Mouse (Mus musculus): ENCODE measurements around the gene Meis2.
A peak's percentile ranks its signal among the peaks of the same experiment; 100 is the strongest.

The Meis2 gene

DNA sequence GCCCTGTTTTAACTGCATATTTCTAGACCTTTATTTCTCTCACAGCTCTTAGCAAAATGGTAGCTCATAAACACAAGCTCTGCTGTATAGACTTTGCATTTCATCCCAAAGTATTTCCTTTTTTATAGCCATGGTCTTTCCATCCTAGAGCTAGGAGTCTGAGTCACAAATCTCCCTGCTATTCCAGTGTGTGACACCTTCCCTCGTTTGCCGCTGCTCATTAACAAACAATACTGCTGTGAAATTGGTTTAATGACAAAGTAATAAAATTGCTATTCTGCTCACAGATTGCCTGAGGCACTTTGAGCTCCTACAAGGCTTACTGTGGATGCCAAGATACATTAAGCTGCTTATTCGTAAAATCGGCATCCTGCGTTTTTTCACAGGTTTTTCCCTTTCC is 168.1 kb downstream of the Meis2 start:
- DNase-seq (ENCODE audit: low spot score in 2 of 2): peak; percentile 16 to 29

DNA sequence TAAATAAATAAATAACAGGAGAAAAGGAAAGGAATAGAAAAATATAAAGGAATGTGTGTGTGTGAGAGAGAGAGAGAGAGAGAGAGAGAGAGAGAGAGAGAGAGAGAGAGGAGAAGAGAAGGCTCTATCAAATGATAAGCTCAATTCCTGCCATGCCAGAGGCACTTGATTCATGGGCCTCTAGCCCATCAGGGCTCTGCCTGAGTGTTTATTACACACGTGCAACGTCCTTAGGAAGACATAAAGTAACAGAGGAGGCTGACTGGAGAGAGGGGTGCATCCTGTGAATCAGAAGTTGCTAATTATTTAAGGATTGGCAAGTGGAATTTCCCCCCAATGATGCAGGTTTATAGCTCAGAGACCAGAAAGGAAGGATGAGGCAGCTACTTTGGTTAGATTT is 168.6 kb downstream of the Meis2 start:
- DNase-seq (ENCODE audit: low spot score in 2 of 2): no peak

- DNase-seq (ENCODE audit: low spot score in 2 of 2): no peak
These were observed 169.9 kb downstream of the Meis2 start for GRCm38 (mm10) chr2:115895717-115896116.

DNA sequence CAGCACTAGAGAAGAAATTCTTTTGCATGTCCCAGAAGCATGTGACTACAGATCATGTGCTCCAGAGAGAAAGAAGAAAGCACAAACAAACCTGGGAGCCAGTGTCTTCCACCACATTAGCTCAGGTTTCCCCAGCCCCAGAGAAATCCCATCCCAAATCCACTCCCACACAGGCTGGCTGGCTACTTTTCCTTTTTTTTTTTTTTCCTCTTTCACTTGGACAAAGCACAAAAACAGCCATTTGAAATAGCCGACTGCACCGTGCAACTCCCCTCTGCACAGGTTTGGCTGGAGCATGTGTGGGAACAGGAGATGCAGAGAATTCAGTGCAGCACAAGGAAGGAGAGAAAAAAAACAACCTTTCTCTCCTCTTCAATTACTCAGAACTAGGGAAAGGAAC is 170.4 kb downstream of the Meis2 start:
- no peak for DNase-seq (ENCODE audit: low spot score in 2 of 2)

- DNase-seq (ENCODE audit: low spot score in 2 of 2): no peak
These were observed 172.5 kb downstream of the Meis2 start for GRCm38 (mm10) chr2:115893113-115893512.

DNA sequence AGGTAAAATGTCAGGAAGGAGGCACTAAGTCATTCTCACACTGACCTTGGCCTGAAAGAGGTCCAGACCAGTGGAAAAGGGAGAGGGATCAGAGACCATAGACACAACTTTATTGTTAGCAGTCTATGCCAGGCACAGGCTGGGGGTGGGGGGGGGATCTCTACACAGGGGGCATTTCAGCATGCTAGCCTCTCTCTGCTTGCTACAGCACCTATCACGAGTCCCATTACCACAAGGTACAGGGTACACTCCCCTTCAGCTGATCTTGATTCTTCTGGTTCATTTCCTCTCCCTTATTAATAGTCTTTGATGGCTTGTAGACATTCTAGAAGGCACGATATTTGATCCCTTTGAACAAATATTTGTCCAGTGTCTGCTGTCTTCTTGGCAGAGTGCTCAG is 174.9 kb downstream of the Meis2 start:
- DNase-seq (ENCODE audit: low spot score in 2 of 2): no peak

DNA sequence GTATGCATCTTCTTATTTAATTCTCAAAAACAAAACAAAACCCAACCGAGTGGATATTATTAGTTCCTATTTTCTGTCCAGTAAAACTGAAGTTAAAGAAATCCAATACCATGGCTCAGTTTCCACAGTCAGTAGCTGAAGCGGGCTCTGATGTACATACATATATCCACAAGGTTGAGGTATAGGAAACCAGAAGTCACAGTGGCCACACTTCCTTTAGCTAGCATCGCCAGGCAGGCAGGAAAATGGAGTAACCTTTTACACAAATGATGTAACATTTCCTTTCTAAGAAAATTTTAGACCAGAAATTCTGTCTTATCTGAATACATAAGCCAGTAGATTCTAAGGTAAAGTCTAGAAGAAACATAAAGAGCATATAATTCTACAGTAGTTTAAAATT is 175.6 kb downstream of the Meis2 start:
- no peak for DNase-seq (ENCODE audit: low spot score in 2 of 2)

DNA sequence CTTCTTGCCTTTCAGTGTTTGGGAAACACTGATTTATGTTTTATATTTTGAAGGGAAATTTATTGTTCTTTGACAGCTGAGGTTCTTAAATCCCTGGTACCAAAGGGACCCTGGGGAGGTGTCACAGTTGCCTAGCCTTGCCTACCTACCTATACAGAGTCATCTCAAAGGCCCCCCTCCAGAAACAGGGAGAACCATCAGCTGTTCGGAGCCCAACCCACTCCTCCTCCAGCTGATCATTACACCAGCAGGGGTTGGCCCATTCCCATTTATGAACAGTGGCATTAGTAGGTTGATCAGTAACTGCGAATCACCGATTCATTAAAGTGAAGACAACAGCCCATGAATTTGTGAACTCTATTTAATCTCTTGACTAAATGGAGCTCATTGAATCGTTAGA is 176.4 kb downstream of the Meis2 start:
- no peak for DNase-seq (ENCODE audit: low spot score in 2 of 2)

DNA sequence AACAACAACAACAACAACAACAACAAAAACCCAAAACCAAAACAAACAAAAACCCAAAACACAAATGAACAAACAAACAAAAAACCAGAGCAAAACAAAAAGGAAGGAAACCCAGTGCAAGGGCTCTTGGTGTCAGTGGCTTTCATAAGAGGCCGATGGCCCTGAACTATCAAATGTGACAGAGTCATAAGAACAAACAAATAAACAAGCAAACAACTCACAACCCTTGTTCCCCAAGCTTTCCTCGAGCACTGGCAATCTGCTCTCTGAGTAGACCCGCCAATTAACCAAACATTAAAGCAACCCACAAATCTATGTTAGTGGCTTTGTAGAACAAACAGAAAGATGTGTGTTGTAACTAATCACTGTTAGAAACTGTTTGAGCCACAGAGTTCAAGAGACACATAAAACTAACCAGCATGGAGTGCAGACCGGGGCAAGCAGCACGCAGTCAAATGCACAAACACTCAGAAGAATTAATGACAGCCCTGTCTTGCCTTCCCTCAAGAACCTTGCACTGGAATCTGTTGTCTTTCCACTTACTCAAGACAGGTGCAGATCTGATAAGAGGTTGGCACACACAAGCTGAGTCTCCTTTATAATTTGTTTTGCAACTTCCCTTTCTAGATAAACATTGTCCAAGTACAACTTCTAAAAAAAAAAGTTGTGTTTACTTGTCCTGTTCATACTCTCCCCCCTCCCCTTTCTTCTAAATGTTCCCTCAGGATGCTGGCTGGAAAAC is 177.1 kb downstream of the Meis2 start:
- DNase-seq (ENCODE audit: low spot score in 2 of 2): no peak

DNA sequence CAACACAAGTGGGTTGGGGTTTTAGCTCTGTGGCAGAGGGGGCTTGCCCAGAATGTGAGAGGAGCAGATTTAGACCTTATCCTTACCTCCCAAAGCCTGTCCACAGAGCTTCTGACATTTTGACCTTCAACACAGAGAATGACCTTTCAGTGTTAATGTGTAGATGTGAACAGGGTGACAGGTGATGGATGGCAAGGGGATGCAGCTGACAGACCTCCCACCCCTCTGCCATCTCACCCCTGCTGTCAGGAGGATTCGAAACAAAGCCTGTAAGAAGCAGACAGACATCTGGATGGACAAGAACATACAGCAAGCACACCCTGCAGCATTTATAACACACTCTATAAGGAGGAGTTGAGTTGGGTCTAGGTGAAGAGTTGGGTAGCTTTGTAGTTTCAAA is 178.0 kb downstream of the Meis2 start:
- no peak for DNase-seq (ENCODE audit: low spot score in 2 of 2)

DNA sequence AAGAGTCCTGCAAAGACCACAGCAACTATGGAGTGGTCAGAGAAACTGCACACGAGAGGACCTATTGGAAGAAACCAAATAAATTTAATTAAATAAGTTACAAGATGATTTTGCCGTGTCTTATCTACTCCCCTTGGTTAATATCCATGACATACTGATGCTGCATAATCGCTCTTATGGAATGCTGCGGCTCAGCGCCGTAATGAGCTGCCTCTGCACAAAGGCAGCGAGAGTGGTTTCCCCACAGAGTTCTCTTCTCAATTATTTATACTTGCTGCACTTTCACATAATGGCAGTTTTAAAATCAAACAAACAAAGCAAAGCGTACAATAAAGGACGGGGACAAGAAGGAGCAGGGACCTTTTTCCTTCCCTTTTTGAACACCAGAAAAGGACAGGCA is 181.5 kb downstream of the Meis2 start:
- DNase-seq (ENCODE audit: low spot score in 2 of 2): no peak

- no peak for DNase-seq (ENCODE audit: low spot score in 2 of 2)
These were observed 182.1 kb downstream of the Meis2 start for GRCm38 (mm10) chr2:115883520-115883919.

- DNase-seq (ENCODE audit: low spot score in 2 of 2): no peak
These were observed 189.7 kb downstream of the Meis2 start for GRCm38 (mm10) chr2:115875802-115876531.

DNA sequence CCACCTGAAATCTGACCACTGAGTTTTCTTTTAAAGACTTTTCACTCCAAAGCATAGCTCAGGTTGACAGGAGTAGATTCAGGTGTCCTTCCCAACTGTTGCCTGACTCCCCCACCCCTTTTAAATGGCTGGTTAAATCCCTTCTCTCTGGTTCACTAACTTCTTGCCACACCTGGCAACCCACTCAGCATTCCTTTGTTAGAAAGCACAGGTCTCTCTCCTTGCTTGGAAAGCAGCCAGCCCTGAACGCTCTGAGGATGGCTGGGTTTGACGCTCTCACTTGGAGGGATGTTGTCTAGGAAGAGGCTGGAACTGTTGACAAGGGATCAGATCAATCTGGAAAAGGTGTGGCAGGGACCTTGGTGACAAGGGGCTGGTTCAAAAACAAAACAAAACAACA is 192.8 kb downstream of the Meis2 start:
- no peak for DNase-seq (ENCODE audit: low spot score in 2 of 2)

- no peak for DNase-seq (ENCODE audit: low spot score in 2 of 2)
These were observed 195.7 kb downstream of the Meis2 start for GRCm38 (mm10) chr2:115869966-115870365.

DNA sequence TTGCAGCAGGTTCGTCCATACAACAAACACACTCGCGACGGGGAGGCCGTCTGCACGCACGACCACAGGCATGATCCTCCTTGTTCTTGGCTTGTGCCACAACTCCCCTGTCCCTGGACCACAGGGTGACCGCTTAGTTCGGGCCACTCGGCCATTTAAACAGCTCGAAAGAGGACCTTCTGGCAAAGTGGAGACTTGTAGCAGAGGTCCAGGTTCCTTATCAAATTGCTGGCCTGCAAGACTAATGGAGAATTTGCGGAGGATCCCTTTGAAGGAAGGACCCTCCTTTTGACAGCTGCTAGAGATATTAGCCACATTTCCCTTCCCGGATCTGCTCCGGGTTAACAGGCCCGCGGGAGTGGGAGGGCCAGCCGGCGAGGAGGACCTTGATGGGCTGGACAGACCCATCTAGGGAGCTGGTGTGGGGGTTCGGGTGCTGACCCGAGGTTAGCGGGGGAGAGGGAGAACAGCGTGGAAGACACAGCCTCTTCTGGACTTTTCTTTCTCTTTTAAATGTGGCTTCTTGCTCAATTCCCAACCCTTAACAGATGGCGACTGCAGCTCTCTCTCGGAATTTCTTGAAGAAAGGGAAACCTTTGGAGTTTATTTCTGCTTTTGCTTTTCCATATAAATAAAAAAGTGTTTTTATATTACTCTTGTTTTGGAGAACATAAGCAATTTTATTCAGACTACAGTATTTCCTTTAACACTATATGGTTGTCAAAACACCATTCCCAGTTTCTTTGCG is 204.9 kb downstream of the Meis2 start:
- DNase-seq (ENCODE audit: low spot score in 2 of 2): no peak

DNA sequence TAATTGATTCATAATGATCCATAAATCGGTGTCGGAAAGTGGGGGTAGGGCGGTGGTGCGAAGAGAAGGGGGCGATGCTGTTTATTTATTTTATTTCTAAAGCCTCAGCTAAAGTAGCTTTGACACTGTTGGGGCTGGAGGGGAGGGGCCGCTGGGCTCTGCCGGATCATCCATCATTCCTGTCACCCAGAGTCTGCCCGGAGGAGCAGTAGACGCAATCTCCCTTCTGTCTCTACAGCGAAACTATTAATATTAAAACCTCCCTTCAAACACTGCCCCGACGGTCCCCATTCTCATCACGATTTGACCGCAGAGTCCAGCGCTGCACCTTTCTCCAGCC is 205.5 kb downstream of the Meis2 start:
- DNase-seq (ENCODE audit: low spot score in 2 of 2): no peak

GRCm38 (mm10) chr2:115859371-115860140 is 206.1 kb downstream of the Meis2 start:
- DNase-seq (ENCODE audit: low spot score in 2 of 2): no peak

- no peak for DNase-seq (ENCODE audit: low spot score in 2 of 2)
These were observed 206.7 kb downstream of the Meis2 start for GRCm38 (mm10) chr2:115858927-115859326.

GRCm38 (mm10) chr2:115858246-115858645 is 207.4 kb downstream of the Meis2 start:
- no peak for DNase-seq (ENCODE audit: low spot score in 2 of 2)

DNA sequence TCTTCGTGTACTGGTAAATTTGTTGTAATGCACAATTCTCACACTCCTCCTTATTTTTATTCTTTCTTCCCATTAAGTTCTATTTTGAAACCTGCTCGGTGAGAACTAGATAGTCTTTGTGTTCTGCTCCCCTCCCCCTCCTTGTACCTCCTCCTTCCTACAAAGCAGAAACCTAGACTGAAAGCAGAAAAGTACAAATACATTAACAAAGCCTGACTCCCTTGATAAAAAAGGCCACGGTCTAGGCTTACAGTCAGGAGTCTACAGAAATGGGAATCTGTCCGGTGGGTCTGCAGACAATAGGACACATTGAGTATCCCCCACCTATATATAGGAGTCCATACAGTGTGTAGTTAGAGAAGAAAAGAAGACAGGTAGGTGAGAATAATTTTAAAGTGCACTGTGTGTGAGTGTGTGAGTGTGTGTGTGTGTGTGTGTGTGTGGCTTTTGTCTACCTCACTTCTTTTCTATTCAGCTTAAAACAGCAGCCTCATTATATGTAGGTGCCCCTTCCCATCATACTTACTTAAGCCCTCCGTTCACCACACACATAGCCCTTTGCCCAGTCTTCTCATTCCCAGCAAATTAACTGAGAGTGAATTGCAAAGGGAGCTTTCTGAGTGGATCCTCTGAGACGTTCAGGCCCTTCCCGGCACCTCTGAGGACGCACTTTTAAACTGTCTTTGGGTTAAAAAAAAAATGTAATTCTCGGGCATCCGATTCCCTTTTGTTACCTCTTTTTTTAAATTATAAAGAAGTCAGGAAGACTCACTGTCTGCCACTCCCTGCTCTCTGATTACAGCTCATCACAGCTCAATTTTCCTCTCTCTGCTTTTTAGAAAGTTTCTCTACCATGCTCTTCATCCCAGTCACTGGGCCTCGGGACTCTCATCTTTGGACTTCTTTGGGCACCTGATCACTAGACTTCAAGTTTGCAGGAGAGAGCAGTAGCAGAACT is 208.2 kb downstream of the Meis2 start:
- DNase-seq (ENCODE audit: low spot score in 2 of 2): no peak

Measured in frontal cortex, postnatal 36 days (tissue).